Mouse (Mus musculus) myocyte (in vitro differentiated cells): ENCODE results near the gene Sntb2. TPM values are rescaled to one million over a fixed set of nuclear protein-coding genes. Genes with fewer than 3 reads are reported as not detected.
"Not testable (repeated sequence)": the region's sequence is repeated elsewhere in the genome, so short reads cannot be mapped to it uniquely, and the experiment has no call there.

Experiments used
- H3K27me3 ChIP-seq: one replicate; pipeline ENCODE4 v1.6.1; 2011; ENCODE audit not compliant: control insufficient read depth, insufficient read depth, insufficient read length
- H3K36me3 ChIP-seq: one replicate; pipeline ENCODE4 v1.6.1; 2011; ENCODE audit not compliant: control insufficient read depth, insufficient read depth
- H3K4me2 ChIP-seq: one replicate; pipeline ENCODE4 v1.6.1; 2011; ENCODE audit warnings: low read depth, control low read depth
- H3K4me3 ChIP-seq: one replicate; pipeline ENCODE4 v1.5.1; 2011; ENCODE audit warnings: mild to moderate bottlenecking, control low read depth, moderate library complexity
- H3K79me2 ChIP-seq: one replicate; pipeline ENCODE4 v1.6.1; 2011; ENCODE audit not compliant: control insufficient read depth, insufficient read depth
- H3ac ChIP-seq: one replicate; pipeline ENCODE4 v1.6.1; 2011; ENCODE audit not compliant: control insufficient read depth, insufficient read length
- CEBPB ChIP-seq: IDR thresholded peaks from 2 replicates; pipeline ENCODE4 v1.6.1; 2011; ENCODE audit warnings: mild to moderate bottlenecking, moderate library complexity; ENCODE audit not compliant: poor library complexity, insufficient read depth, severe bottlenecking
- E2F4 ChIP-seq: IDR thresholded peaks from one replicate; pipeline ENCODE4 v1.6.1; 2011; ENCODE audit warnings: mild to moderate bottlenecking, control low read depth, moderate library complexity; ENCODE audit not compliant: insufficient read depth
- MAX ChIP-seq: IDR thresholded peaks from one replicate; pipeline ENCODE4 v1.6.1; 2011; ENCODE audit warnings: low read depth, mild to moderate bottlenecking, control low read depth
- MYOD1 ChIP-seq, 3 experiments: IDR thresholded peaks; one replicate each; pipeline ENCODE4 v1.6.1; 2011; ENCODE audit warnings: control low read depth in 2 of 3, low read depth in 2 of 3, mild to moderate bottlenecking in 2 of 3, moderate library complexity in 1 of 3; ENCODE audit not compliant: insufficient read length in 2 of 3, control insufficient read depth in 1 of 3
- MYOG ChIP-seq, 3 experiments: IDR thresholded peaks; one replicate each; pipeline ENCODE4 v1.6.1; 2011; ENCODE audit warnings: control low read depth in 2 of 3, low read depth in 2 of 3, mild to moderate bottlenecking in 2 of 3; ENCODE audit not compliant: insufficient read length in 2 of 3, control insufficient read depth in 1 of 3, insufficient read depth in 1 of 3
- POLR2A ChIP-seq: IDR thresholded peaks from one replicate; pipeline ENCODE4 v1.6.1; 2011; ENCODE audit warnings: low read depth, mild to moderate bottlenecking, control low read depth, moderate library complexity; ENCODE audit not compliant: insufficient read length
- POLR2AphosphoS2 ChIP-seq: IDR thresholded peaks from one replicate; pipeline ENCODE4 v1.6.1; 2011; ENCODE audit warnings: low read depth, control low read depth; ENCODE audit not compliant: insufficient read length
- REST ChIP-seq: IDR thresholded peaks from one replicate; pipeline ENCODE4 v1.6.1; 2011; ENCODE audit warnings: mild to moderate bottlenecking, control low read depth, moderate library complexity; ENCODE audit not compliant: insufficient read depth, insufficient read length
- SRF ChIP-seq: IDR thresholded peaks from one replicate; pipeline ENCODE4 v1.6.1; 2011; ENCODE audit warnings: low read depth; ENCODE audit not compliant: control insufficient read depth, insufficient read length
- TCF12 ChIP-seq: IDR thresholded peaks from one replicate; pipeline ENCODE4 v1.6.1; 2011; ENCODE audit warnings: mild to moderate bottlenecking, control low read depth; ENCODE audit not compliant: poor library complexity, insufficient read depth, severe bottlenecking
- TCF3 ChIP-seq: IDR thresholded peaks from one replicate; pipeline ENCODE4 v1.6.1; 2011; ENCODE audit warnings: low read depth, control low read depth; ENCODE audit not compliant: insufficient read length
- USF1 ChIP-seq: IDR thresholded peaks from one replicate; pipeline ENCODE4 v1.6.1; 2011; ENCODE audit warnings: low read depth, mild to moderate bottlenecking, control low read depth, moderate library complexity
- polyA plus RNA-seq: library from polyadenylated mRNA; unstranded; fragments of >200 nt; fragmentation: generic; extraction: Trizol; gene quantifications from one replicate; pipeline ENCODE4 v1.2.1, GENCODE M21; 2012; ENCODE audit warnings: missing spikeins

Sntb2 gene
- polyA plus RNA-seq, 1 experiment = 5.6 TPM

- Histone ChIP-seq H3ac (no peak overlapping the region), H3K79me2 (no peaks in the 10 kb centered on the region), H3K4me2 (no peak overlapping the region), H3K4me3 (no peak overlapping the region), H3K36me3 (peaks cover 16% of the 10 kb centered on the region), H3K27me3 (no peaks in the 10 kb centered on the region)
- TF ChIP-seq USF1 (no peak), MAX (no peak), REST (no peak), POLR2AphosphoS2 (no peak), TCF3 (no peak), CEBPB (no peak), MYOD1 (IDR thresholded peaks at IDR 0.05; ENCODE audit: control insufficient read depth in 1 of 3, insufficient read length in 2 of 3, low read depth in 2 of 3) (no peak), TCF12 (no peak), E2F4 (no peak), POLR2A (no peak), MYOG (IDR thresholded peaks at IDR 0.05; ENCODE audit: control insufficient read depth in 1 of 3, insufficient read depth in 1 of 3, insufficient read length in 2 of 3, low read depth in 2 of 3) (no peak)
Measured at GRCm38 (mm10) chr8:106924904-106925349, 10.6 kb upstream of the Sntb2 start.

GRCm38 (mm10) chr8:106925446-106925845 is 10.1 kb upstream of the Sntb2 start:
- H3K4me3 ChIP-seq = no peak overlapping the region
- H3ac ChIP-seq = no peak overlapping the region
- no peaks in the 10 kb centered on the region for H3K27me3 ChIP-seq
- H3K4me2 ChIP-seq = no peak overlapping the region
- H3K36me3 ChIP-seq = peaks cover 12% of the 10 kb centered on the region
- no peaks in the 10 kb centered on the region for H3K79me2 ChIP-seq
- TF ChIP-seq REST = no peak

- no peaks in the 10 kb centered on the region for H3K79me2 ChIP-seq
- no peak overlapping the region for H3ac ChIP-seq
- no peak for TF ChIP-seq CEBPB
- TF ChIP-seq REST = no peak
- no peak for TF ChIP-seq USF1
- TF ChIP-seq TCF3 = no peak
- TF ChIP-seq MYOG (IDR thresholded peaks at IDR 0.05; ENCODE audit: control insufficient read depth in 1 of 3, insufficient read depth in 1 of 3, insufficient read length in 2 of 3, low read depth in 2 of 3) = no peak
- TF ChIP-seq MAX = no peak
- no peak for TF ChIP-seq POLR2AphosphoS2
- no peak for TF ChIP-seq TCF12
- no peak for TF ChIP-seq POLR2A
- TF ChIP-seq SRF = no peak
- no peak for TF ChIP-seq E2F4
- no peak for TF ChIP-seq MYOD1 (IDR thresholded peaks at IDR 0.05; ENCODE audit: control insufficient read depth in 1 of 3, insufficient read length in 2 of 3, low read depth in 2 of 3)
- no peak overlapping the region for H3K4me2 ChIP-seq
- H3K27me3 ChIP-seq = no peaks in the 10 kb centered on the region
- H3K36me3 ChIP-seq = peaks cover 9% of the 10 kb centered on the region
- H3K4me3 ChIP-seq = no peak overlapping the region
Measured at GRCm38 (mm10) chr8:106927247-106927646, 8.3 kb upstream of the Sntb2 start.

- H3K36me3 ChIP-seq, H3K79me2 ChIP-seq, H3K4me2 ChIP-seq, H3K27me3 ChIP-seq, H3K4me3 ChIP-seq, H3ac ChIP-seq: not testable (repeated sequence)
Measured at GRCm38 (mm10) chr8:106928182-106928581, 7.4 kb upstream of the Sntb2 start.

- H3K4me3 ChIP-seq = no peak overlapping the region
- H3K4me2 ChIP-seq = no peak overlapping the region
- TF ChIP-seq POLR2AphosphoS2 (no peak), CEBPB (0 out of 2 replicates have a peak, but pooled peaks have one; percentile 20)
- no peaks in the 10 kb centered on the region for H3K79me2 ChIP-seq
- no peak overlapping the region for H3ac ChIP-seq
- no peaks in the 10 kb centered on the region for H3K36me3 ChIP-seq
- no peaks in the 10 kb centered on the region for H3K27me3 ChIP-seq
Measured at GRCm38 (mm10) chr8:106929155-106929913, 6.2 kb upstream of the Sntb2 start.
